Mouse (Mus musculus): ENCODE results near the gene Ankrd22. TPM values are rescaled to one million over a fixed set of nuclear protein-coding genes. Genes with fewer than 3 reads are reported as not detected.

Ankrd22 gene
- polyA plus RNA-seq, 1 experiment from 2014 or later = 0.07 TPM

DNA sequence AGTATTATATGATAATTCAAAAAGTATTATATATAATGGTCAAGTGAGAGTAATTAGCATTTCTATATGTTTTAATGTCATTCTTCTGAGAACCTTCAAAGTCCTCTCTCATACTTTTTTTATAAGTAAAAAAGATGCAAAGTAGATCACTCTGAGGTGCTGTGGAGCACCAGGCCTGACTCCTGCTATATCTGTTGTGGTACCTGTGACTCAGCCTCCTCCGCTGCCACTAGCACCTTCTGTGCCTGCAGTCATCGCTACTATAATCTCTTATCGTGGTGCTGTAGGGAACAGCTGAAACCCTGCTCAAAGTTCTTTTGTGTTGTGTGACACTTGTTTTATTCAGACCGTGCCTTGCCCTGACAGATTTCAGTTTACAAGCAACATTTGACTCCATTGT, 533 bp upstream of the Ankrd22 start:
- no peaks in the 10 kb centered on the region for H3K36me3 ChIP-seq (ENCODE audit: inconsistent target)
- no peak overlapping the region for H3K4me3 ChIP-seq (ENCODE audit: inconsistent target)
- 91% methylated on average over 4 of the region's 4 CpGs for WGBS (ENCODE audit: missing documents)
- no peak overlapping the region for H3K27ac ChIP-seq
- H3K79me2 ChIP-seq (ENCODE audit: inconsistent target) = no peaks in the 10 kb centered on the region

DNA sequence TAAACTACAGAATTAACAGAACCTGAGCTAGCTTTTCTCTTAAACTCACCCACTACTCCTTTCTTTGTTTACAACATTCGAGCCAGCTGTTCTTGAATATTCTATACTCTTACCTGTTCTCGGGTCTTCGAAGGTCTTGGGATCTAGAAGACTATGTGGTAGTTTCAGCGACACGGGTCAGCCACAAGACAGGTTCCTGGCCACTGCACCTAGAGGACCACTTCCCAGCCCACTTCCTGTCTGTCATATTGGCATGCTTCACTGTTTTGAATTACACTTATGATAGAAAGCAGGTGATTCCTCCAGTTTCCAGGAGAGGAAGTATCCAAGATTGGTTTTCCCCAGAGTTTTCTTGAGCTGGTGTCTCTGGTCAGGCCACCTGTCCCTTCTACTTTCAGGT, 3.2 kb downstream of the Ankrd22 start:
- WGBS (ENCODE audit: missing documents) = 44% methylated on average over 5 of the region's 5 CpGs
- no peak overlapping the region for H3K27ac ChIP-seq
- H3K36me3 ChIP-seq (ENCODE audit: inconsistent target) = no peaks in the 10 kb centered on the region
- no peak overlapping the region for H3K4me3 ChIP-seq (ENCODE audit: inconsistent target)
- no peaks in the 10 kb centered on the region for H3K79me2 ChIP-seq (ENCODE audit: inconsistent target)

GRCm38 (mm10) chr19:34153263-34154144, 12.3 kb downstream of the Ankrd22 start:
- 73% methylated on average over 5 of the region's 6 CpGs for WGBS (ENCODE audit: missing documents)
- no peaks in the 10 kb centered on the region for H3K79me2 ChIP-seq (ENCODE audit: inconsistent target)

GRCm38 (mm10) chr19:34151909-34152308, 13.9 kb downstream of the Ankrd22 start:
- no peak overlapping the region for H3K4me3 ChIP-seq (ENCODE audit: inconsistent target)
- no peak overlapping the region for H3K27ac ChIP-seq
- 88% methylated on average over 1 of the region's 1 CpGs for WGBS (ENCODE audit: missing documents)
- no peaks in the 10 kb centered on the region for H3K79me2 ChIP-seq (ENCODE audit: inconsistent target)
- H3K36me3 ChIP-seq (ENCODE audit: inconsistent target) = no peaks in the 10 kb centered on the region

More at GRCm38 (mm10) chr19:34153263-34154144, 12.3 kb downstream of the Ankrd22 start:
- no peak overlapping the region for H3K4me3 ChIP-seq (ENCODE audit: inconsistent target)
- H3K27ac ChIP-seq = no peak overlapping the region
- no peaks in the 10 kb centered on the region for H3K36me3 ChIP-seq (ENCODE audit: inconsistent target)

- Histone ChIP-seq H3K36me3 (ENCODE audit: inconsistent target) (no peaks in the 10 kb centered on the region), H3K79me2 (ENCODE audit: inconsistent target) (no peaks in the 10 kb centered on the region), H3K27ac (no peak overlapping the region), H3K4me3 (ENCODE audit: inconsistent target) (no peak overlapping the region)
- 21% methylated on average over 4 of the region's 4 CpGs for WGBS (ENCODE audit: missing documents)
These were observed 17.4 kb downstream of the Ankrd22 start for GRCm38 (mm10) chr19:34148421-34148820.

- 97% methylated on average over 3 of the region's 3 CpGs for WGBS (ENCODE audit: missing documents)
- Histone ChIP-seq H3K27ac (no peak overlapping the region), H3K36me3 (ENCODE audit: inconsistent target) (no peaks in the 10 kb centered on the region), H3K79me2 (ENCODE audit: inconsistent target) (no peaks in the 10 kb centered on the region), H3K4me3 (ENCODE audit: inconsistent target) (no peak overlapping the region)
These were observed 26.3 kb downstream of the Ankrd22 start for GRCm38 (mm10) chr19:34139431-34140046.

DNA sequence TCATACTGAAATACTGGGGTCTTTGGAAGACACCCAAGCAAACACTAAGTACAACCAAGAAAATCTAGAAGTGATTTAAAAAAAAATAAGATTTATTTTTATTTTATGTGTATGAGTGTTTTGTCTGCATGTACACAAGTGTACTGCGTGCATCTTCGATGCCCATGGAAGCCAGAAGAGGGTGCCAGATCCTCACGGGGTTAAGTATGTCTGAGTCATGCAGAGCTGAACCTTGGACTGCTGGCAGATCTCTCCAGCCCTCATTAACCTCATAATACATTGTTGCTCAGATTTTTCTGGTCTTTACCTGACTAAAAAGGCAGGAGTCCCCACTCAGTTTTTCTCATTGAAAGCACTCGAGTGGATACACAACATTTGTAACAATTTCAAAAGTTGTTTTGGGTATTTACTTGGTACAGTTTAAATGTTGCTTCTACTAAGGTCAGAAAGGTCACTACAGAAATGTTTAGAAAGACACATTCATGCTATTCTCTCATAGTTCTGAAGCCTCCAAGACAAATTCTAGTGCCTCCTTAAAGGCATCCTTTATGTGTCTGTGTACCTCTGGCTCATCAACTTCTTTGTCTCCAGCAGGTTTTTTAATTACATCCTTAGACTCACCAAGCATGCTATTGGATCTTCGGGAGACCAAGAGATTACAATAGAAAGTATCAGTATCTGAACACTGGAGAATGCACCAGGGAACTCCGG, 27.0 kb downstream of the Ankrd22 start:
- Histone ChIP-seq H3K27ac (no peak overlapping the region), H3K79me2 (ENCODE audit: inconsistent target) (no peaks in the 10 kb centered on the region), H3K36me3 (ENCODE audit: inconsistent target) (no peaks in the 10 kb centered on the region), H3K4me3 (ENCODE audit: inconsistent target) (no peak overlapping the region)
- WGBS (ENCODE audit: missing documents) = 86% methylated on average over 6 of the region's 6 CpGs

- H3K79me2 ChIP-seq (ENCODE audit: inconsistent target) = no peaks in the 10 kb centered on the region
- 29% methylated on average over 3 of the region's 3 CpGs for WGBS (ENCODE audit: missing documents)
- H3K36me3 ChIP-seq (ENCODE audit: inconsistent target) = no peaks in the 10 kb centered on the region
- H3K4me3 ChIP-seq (ENCODE audit: inconsistent target) = no peak overlapping the region
- no peak overlapping the region for H3K27ac ChIP-seq
These were observed 45.6 kb downstream of the Ankrd22 start for GRCm38 (mm10) chr19:34120107-34120731.

GRCm38 (mm10) chr19:34119653-34120052, 46.2 kb downstream of the Ankrd22 start:
- Histone ChIP-seq H3K27ac (no peak overlapping the region), H3K36me3 (ENCODE audit: inconsistent target) (no peaks in the 10 kb centered on the region)
- WGBS (ENCODE audit: missing documents) = 80% methylated on average over 4 of the region's 4 CpGs

DNA sequence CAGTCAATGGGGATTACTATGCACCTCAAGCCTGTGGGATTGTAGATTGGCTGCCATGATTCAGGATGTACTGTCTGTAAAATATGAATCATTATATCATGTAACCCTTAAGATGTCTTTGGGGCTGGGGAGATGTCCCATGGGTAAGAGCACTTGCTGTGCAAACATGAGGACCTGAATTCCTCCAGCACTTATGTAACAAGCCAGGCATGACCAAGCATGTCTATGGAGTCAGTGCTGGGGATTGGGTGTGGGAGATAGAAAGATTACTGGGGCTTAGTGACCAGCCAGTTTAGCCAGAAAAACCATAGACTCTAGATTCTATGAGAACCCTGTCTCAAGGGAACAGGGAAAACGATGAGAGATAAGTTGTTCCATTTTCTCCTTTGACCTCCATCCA, 46.8 kb downstream of the Ankrd22 start:
- no peak overlapping the region for H3K4me3 ChIP-seq (ENCODE audit: inconsistent target)
- no peaks in the 10 kb centered on the region for H3K79me2 ChIP-seq (ENCODE audit: inconsistent target)
- no peak overlapping the region for H3K27ac ChIP-seq
- H3K36me3 ChIP-seq (ENCODE audit: inconsistent target) = no peaks in the 10 kb centered on the region
- 93% methylated on average over 1 of the region's 1 CpGs for WGBS (ENCODE audit: missing documents)

More at GRCm38 (mm10) chr19:34119653-34120052, 46.2 kb downstream of the Ankrd22 start:
- H3K4me3 ChIP-seq (ENCODE audit: inconsistent target) = no peak overlapping the region
- H3K79me2 ChIP-seq (ENCODE audit: inconsistent target) = no peaks in the 10 kb centered on the region

- H3K79me2 ChIP-seq (ENCODE audit: inconsistent target) = no peaks in the 10 kb centered on the region
- 89% methylated on average over 3 of the region's 3 CpGs for WGBS (ENCODE audit: missing documents)
- no peak overlapping the region for H3K4me3 ChIP-seq (ENCODE audit: inconsistent target)
- H3K27ac ChIP-seq = no peak overlapping the region
- H3K36me3 ChIP-seq (ENCODE audit: inconsistent target) = no peaks in the 10 kb centered on the region
These were observed 61.0 kb downstream of the Ankrd22 start for GRCm38 (mm10) chr19:34104841-34105240.

- Histone ChIP-seq H3K36me3 (ENCODE audit: inconsistent target) (no peaks in the 10 kb centered on the region), H3K79me2 (ENCODE audit: inconsistent target) (no peaks in the 10 kb centered on the region), H3K4me3 (ENCODE audit: inconsistent target) (no peak overlapping the region), H3K27ac (no peak overlapping the region)
- 93% methylated on average over 7 of the region's 7 CpGs for WGBS (ENCODE audit: missing documents)
These were observed 64.0 kb downstream of the Ankrd22 start for GRCm38 (mm10) chr19:34101888-34102287.

DNA sequence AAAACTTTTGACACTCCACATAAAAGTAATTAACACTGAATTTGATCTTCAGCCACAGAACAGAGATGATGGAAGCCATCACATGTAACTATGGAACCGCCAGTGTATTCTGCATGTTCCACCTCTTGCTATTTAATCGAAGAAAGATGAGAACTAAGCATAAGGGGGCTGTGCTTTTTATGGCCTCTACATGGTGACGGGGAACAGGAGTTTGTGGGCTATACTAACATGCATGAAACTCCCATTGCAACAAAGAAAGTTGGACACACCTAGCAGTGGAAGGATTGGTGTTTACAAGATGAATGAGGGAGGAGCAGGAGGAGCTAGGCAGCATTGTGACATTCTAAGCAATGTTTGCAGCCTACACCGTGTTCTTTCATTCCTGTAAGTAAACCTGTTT, 65.2 kb downstream of the Ankrd22 start, which contains the start of gene Lipm:
Gene Lipm, plus strand, starts transcription at position 301 of the 400 bp plus-strand sequence.
- Histone ChIP-seq H3K4me3 (ENCODE audit: inconsistent target) (no peak within 1 kb of the TSS), H3K27ac (no peak within 1 kb of the TSS), H3K79me2 (ENCODE audit: inconsistent target) (no peaks in the 10 kb centered on the region), H3K36me3 (ENCODE audit: inconsistent target) (no peaks in the 10 kb centered on the region)
- 84% methylated on average over 4 of the region's 4 CpGs for WGBS (ENCODE audit: missing documents)

DNA sequence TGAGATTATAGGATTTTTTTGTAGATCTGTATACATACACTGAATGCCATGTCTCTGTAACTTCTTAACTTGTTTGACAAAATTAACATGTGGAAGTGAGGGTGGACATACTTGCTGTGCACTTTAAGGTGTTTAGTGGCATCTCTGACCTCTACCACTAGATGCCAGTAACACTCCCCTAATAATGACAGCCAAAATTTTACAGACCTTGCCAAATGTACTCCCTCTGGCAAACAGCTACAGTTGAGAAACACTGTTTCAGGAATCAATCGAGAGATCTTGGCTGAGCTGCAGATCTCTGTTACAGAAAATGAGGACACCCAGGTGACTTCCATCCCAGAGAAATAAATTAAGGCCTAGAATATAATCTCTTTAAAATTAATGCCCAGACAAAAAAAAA, 69.6 kb downstream of the Ankrd22 start:
- no peaks in the 10 kb centered on the region for H3K36me3 ChIP-seq (ENCODE audit: inconsistent target)
- 31% methylated on average over 1 of the region's 1 CpGs for WGBS (ENCODE audit: missing documents)
- no peaks in the 10 kb centered on the region for H3K79me2 ChIP-seq (ENCODE audit: inconsistent target)
- no peak overlapping the region for H3K4me3 ChIP-seq (ENCODE audit: inconsistent target)
- no peak overlapping the region for H3K27ac ChIP-seq

All from macrophage (primary cell).